Mouse (Mus musculus) gastrocnemius, postnatal 14 days (tissue): Measurements from ENCODE around the gene Mtg2. TPM values are rescaled to one million over a fixed set of nuclear protein-coding genes. Genes with fewer than 3 reads are reported as not detected.

Experiments used
- DNase-seq: peaks from one replicate; pipeline ENCODE4 v3.0.0; 2021; ENCODE audit warnings: mixed read lengths
- intact Hi-C: fragments of 180-260 bp; cut with DNase I; formaldehyde crosslinking; loops from one replicate; pipeline ENCODE4 v1.15.1; 2025; ENCODE audit warnings: low total_unique reads
- total RNA-seq, 2 experiments: library from RNA; stranded (reverse); gene quantifications; 2 replicates each; pipeline ENCODE4 v1.2.3; 2021

The Mtg2 gene
- total RNA-seq, 2 experiments from 2014 or later: 9.5 to 10.9 TPM

GRCm38 (mm10) chr2:180124192-180124591 is 53.8 kb downstream of the Mtg2 start:
- intact Hi-C loops: no loop called here
- no peak for DNase-seq

DNA sequence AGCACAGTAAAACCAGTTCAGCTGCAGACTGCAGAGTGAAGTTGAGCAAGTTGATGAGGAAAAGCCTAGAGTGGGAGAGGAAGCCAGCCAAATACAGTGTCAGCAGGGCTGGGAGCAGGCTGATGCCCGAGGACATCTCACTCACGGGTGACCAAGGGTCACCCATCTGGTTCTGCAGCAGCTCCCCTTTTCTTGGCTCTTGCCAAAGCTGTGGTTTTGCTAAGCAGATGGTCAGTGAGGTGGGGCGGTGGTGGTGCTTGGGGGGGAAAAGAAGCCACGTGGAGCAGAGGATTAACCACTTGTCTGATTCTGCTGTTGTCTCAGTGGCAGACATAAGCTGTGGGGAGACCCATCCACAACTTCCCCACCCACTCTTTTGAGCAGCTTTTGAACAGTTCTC is 55.8 kb downstream of the Mtg2 start:
- intact Hi-C loops: no loop called here
- DNase-seq: peak; percentile 69

GRCm38 (mm10) chr2:180127675-180128074 is 57.3 kb downstream of the Mtg2 start:
- no peak for DNase-seq
- intact Hi-C loops: no loop called here

- no peak for DNase-seq
- intact Hi-C loops: no loop called here
These were observed 62.8 kb downstream of the Mtg2 start for GRCm38 (mm10) chr2:180133231-180133630.

GRCm38 (mm10) chr2:180133911-180134310 is 63.5 kb downstream of the Mtg2 start:
- intact Hi-C loops: no loop called here
- no peak for DNase-seq

GRCm38 (mm10) chr2:180135414-180135813 is 65.0 kb downstream of the Mtg2 start:
- DNase-seq: no peak
- intact Hi-C loops: no loop called here

Other genes starting within 250 kb of the Mtg2 start
- 1 to 10 TPM; 7.6 to 7.7 TPM for gene Taf4, start 93.9 kb upstream of the Mtg2 start, total RNA-seq
- gene Lsm14b, start 45.6 kb upstream of the Mtg2 start, total RNA-seq: 10 to 100 TPM; 43.7 to 45.0 TPM
- gene Psma7, start 28.2 kb upstream of the Mtg2 start, total RNA-seq: 100 to 1,000 TPM; 130 to 143 TPM
- gene Ss18l1, start 28.1 kb upstream of the Mtg2 start, total RNA-seq: 1 to 10 TPM; 1.8 to 2.2 TPM
- gene Hrh3, start 33.9 kb downstream of the Mtg2 start, total RNA-seq: under 1 TPM; 0.23 to 0.33 TPM
- gene Osbpl2, start 48.7 kb downstream of the Mtg2 start, total RNA-seq: 10 to 100 TPM; 15.8 to 17.2 TPM
- 10 to 100 TPM; 95.7 to 97.3 TPM for gene Adrm1, start 100.9 kb downstream of the Mtg2 start, total RNA-seq
- 10 to 100 TPM; 17.9 to 18.0 TPM for gene Lama5, start 155.3 kb downstream of the Mtg2 start, total RNA-seq
- gene Rps21, start 186.8 kb downstream of the Mtg2 start, total RNA-seq: 100 to 1,000 TPM; 456 to 506 TPM
- gene Cables2, start 202.9 kb downstream of the Mtg2 start, total RNA-seq: 1 to 10 TPM; 6.8 to 9.2 TPM
- not detected for gene Rbbp8nl, start 219.3 kb downstream of the Mtg2 start, total RNA-seq